Mouse (Mus musculus) cerebellum, adult 2 months (tissue): ENCODE measurements at regions not wholly inside any gene's neighbourhood (a gene's known extent, or its start where the extent isn't known, plus 50 kb on each side); places are given as distances from the start of the nearest gene placed in this dataset.

Experiments used
- DNase-seq, 2 experiments: peaks; one replicate each; pipeline ENCODE4 v3.0.0; 2021
- H3K27ac ChIP-seq: fragments of 200-500 bp; 2 replicates; pipeline ENCODE4 v1.5.1; 2012; ENCODE audit warnings: low read length, control low read depth, inconsistent platforms; ENCODE audit not compliant: insufficient read depth
- H3K27me3 ChIP-seq: fragments of 200-500 bp; 2 replicates; pipeline ENCODE4 v1.6.1; 2012; ENCODE audit warnings: inconsistent platforms, mild to moderate bottlenecking, low read length, moderate library complexity; ENCODE audit not compliant: control insufficient read depth, insufficient read depth
- H3K4me1 ChIP-seq: fragments of 200-500 bp; 2 replicates; pipeline ENCODE4 v1.6.1; 2011; ENCODE audit warnings: low read length; ENCODE audit not compliant: control insufficient read depth, insufficient read depth
- H3K4me3 ChIP-seq: fragments of 200-500 bp; replicated peaks from 2 replicates; pipeline ENCODE3; 2011; ENCODE audit warnings: mild to moderate bottlenecking, low read depth, low read length, control low read depth; ENCODE audit not compliant: insufficient read depth
- CTCF ChIP-seq: fragments of 200-500 bp; IDR thresholded peaks from 2 replicates; pipeline ENCODE4 v1.5.1; 2011; ENCODE audit warnings: low read depth, mild to moderate bottlenecking, control low read depth, low read length, moderate library complexity, borderline replicate concordance; ENCODE audit not compliant: insufficient read depth
- POLR2A ChIP-seq: fragments of 200-500 bp; IDR thresholded peaks from 2 replicates; pipeline ENCODE4 v1.6.1; 2011; ENCODE audit warnings: low read length, control low read depth, borderline replicate concordance; ENCODE audit not compliant: insufficient read depth
- WGBS: fragments of 180-500 bp; shearing (Covaris S2); methylation state at CpG from one replicate; pipeline ENCODE4 v1.1.7; 2018; 5-methylcytosine and 5-hydroxymethylcytosine counted together

- Histone ChIP-seq H3K4me1 (no peaks in the 10 kb centered on the region), H3K27me3 (no peaks in the 10 kb centered on the region), H3K27ac (no peak overlapping the region), H3K4me3 (no peak overlapping the region)
- TF ChIP-seq POLR2A (no peak), CTCF (no peak)
- DNase-seq = no peak
Observed at GRCm38 (mm10) chr16:46605879-46606203, 107.5 kb upstream of the Nectin3 start.

GRCm38 (mm10) chr16:46605001-46605878 is 106.9 kb upstream of the Nectin3 start:
- Histone ChIP-seq H3K4me3 (no peak overlapping the region), H3K27me3 (no peaks in the 10 kb centered on the region), H3K27ac (no peak overlapping the region), H3K4me1 (no peaks in the 10 kb centered on the region)
- WGBS = 77% methylated on average over 11 of the region's 11 CpGs
- DNase-seq = no peak
- TF ChIP-seq POLR2A = no peak
- no peak for TF ChIP-seq CTCF

- Histone ChIP-seq H3K27ac (no peak overlapping the region), H3K4me3 (no peak overlapping the region), H3K27me3 (no peaks in the 10 kb centered on the region), H3K4me1 (no peaks in the 10 kb centered on the region)
- TF ChIP-seq POLR2A (no peak), CTCF (no peak)
- DNase-seq = no peak
- 19% methylated on average over 8 of the region's 8 CpGs for WGBS
Observed at GRCm38 (mm10) chr16:46592618-46593253, 94.4 kb upstream of the Nectin3 start.

GRCm38 (mm10) chr16:46587056-46587455 is 88.7 kb upstream of the Nectin3 start:
- H3K27ac ChIP-seq = no peak overlapping the region

GRCm38 (mm10) chr16:46584502-46584901 is 86.2 kb upstream of the Nectin3 start:
- Histone ChIP-seq H3K4me3 (no peak overlapping the region), H3K27me3 (no peaks in the 10 kb centered on the region), H3K27ac (no peak overlapping the region), H3K4me1 (peaks cover 4% of the 10 kb centered on the region)
- TF ChIP-seq POLR2A = no peak
- no peak for TF ChIP-seq CTCF
- DNase-seq = peak; percentile 45 to 66

More at GRCm38 (mm10) chr16:46587056-46587455, 88.7 kb upstream of the Nectin3 start:
- Histone ChIP-seq H3K27me3 (no peaks in the 10 kb centered on the region), H3K4me3 (no peak overlapping the region), H3K4me1 (peaks cover 4% of the 10 kb centered on the region)
- WGBS = 92% methylated on average over 1 of the region's 1 CpGs
- TF ChIP-seq POLR2A (no peak), CTCF (no peak)
- DNase-seq = no peak

- H3K27me3 ChIP-seq = no peaks in the 10 kb centered on the region
- no peak overlapping the region for H3K27ac ChIP-seq
- TF ChIP-seq POLR2A (no peak), CTCF (no peak)
- H3K4me3 ChIP-seq = no peak overlapping the region
- 49% methylated on average over 10 of the region's 10 CpGs for WGBS
- peak in 1 of 2 experiments; percentile 4 for DNase-seq
- peaks cover 4% of the 10 kb centered on the region for H3K4me1 ChIP-seq
Observed at GRCm38 (mm10) chr16:46581115-46581514, 82.8 kb upstream of the Nectin3 start.

GRCm38 (mm10) chr16:46574221-46574620 is 75.9 kb upstream of the Nectin3 start:
- TF ChIP-seq POLR2A (no peak), CTCF (no peak)
- WGBS = 70% methylated on average over 6 of the region's 6 CpGs
- Histone ChIP-seq H3K4me3 (no peak overlapping the region), H3K27ac (no peak overlapping the region), H3K27me3 (no peaks in the 10 kb centered on the region; the same call in 1 of the 2 replicates), H3K4me1 (no peaks in the 10 kb centered on the region)
- DNase-seq = no peak

- H3K4me3 ChIP-seq = no peak overlapping the region
- WGBS = 4% methylated on average over 1 of the region's 1 CpGs
- no peaks in the 10 kb centered on the region; the same call in 1 of the 2 replicates for H3K27me3 ChIP-seq
- peaks cover 3% of the 10 kb centered on the region; the same call in 1 of the 2 replicates for H3K4me1 ChIP-seq
- TF ChIP-seq POLR2A (no peak), CTCF (no peak)
- H3K27ac ChIP-seq = no peak overlapping the region
- DNase-seq = peak; percentile 34 to 86
Observed at GRCm38 (mm10) chr16:46567446-46567845, 69.1 kb upstream of the Nectin3 start.
